Mouse (Mus musculus) T-cell, adult 66 days (primary cell): ENCODE data around the gene Mrpl20. TPM values are rescaled to one million over a fixed set of nuclear protein-coding genes. Genes with fewer than 3 reads are reported as not detected.

Source experiments
- total RNA-seq, 2 experiments: library from RNA; stranded (reverse); gene quantifications; 3 replicates in 1 of 2; 4 replicates in 1 of 2; pipeline ENCODE4 v1.2.4; 2023

The Mrpl20 gene
- 10 to 100 TPM; 46.5 to 54.4 TPM for total RNA-seq

GRCm38 (mm10) chr4:155802741-155803339 lies at the start of gene Mrpl20:
Mrpl20 (plus strand) TSS chr4:155802878.

GRCm38 (mm10) chr4:155760613-155761355 lies 41.9 kb upstream of the Mrpl20 start, which contains the start of gene Atad3a:
Atad3a (minus strand) TSS chr4:155761093.

GRCm38 (mm10) chr4:155774280-155774754 lies 28.4 kb upstream of the Mrpl20 start, which contains the start of gene Vwa1:
Vwa1 (minus strand) TSS chr4:155774698.

GRCm38 (mm10) chr4:155785819-155786218 lies 16.9 kb upstream of the Mrpl20 start, which contains the start of gene Tmem88b:
Tmem88b (minus strand) TSS chr4:155785874.

GRCm38 (mm10) chr4:155790021-155790489 lies 12.6 kb upstream of the Mrpl20 start, which contains the start of gene Ankrd65:
Ankrd65 (plus strand) TSS chr4:155790439.

GRCm38 (mm10) chr4:155811929-155812664 lies 9.4 kb downstream of the Mrpl20 start, which contains the start of gene Ccnl2:
Ccnl2 (plus strand) TSS chr4:155812489.

GRCm38 (mm10) chr4:155831205-155831766 lies 28.6 kb downstream of the Mrpl20 start, which contains the start of gene Aurkaip1:
Aurkaip1 (plus strand) TSS chr4:155831272.

GRCm38 (mm10) chr4:155839483-155839910 lies 36.8 kb downstream of the Mrpl20 start, which contains the start of gene Mxra8:
Mxra8 (plus strand) TSS chr4:155839680.

GRCm38 (mm10) chr4:155846871-155847578 lies 44.3 kb downstream of the Mrpl20 start, which contains the start of gene Dvl1:
Dvl1 (plus strand) TSS chr4:155847402.

Other genes with a start within 250 kb of the Mrpl20 start
- gene Nadk, start 240.5 kb upstream of the Mrpl20 start, total RNA-seq, result 10 to 100 TPM; 51.8 to 53.8 TPM
- gene Slc35e2, start 201.5 kb upstream of the Mrpl20 start, total RNA-seq, result 10 to 100 TPM; 30.9 to 33.6 TPM
- 100 to 1,000 TPM; 136 to 169 TPM for gene Cdk11b, start 178.0 kb upstream of the Mrpl20 start, total RNA-seq
- gene Gm10563, start 157.5 kb upstream of the Mrpl20 start, total RNA-seq, result not detected
- gene Mmp23, start 149.5 kb upstream of the Mrpl20 start, total RNA-seq, result under 1 TPM in 1 of 2 experiments, not detected in 1; 0.52 TPM
- gene Mib2, start 133.7 kb upstream of the Mrpl20 start, total RNA-seq, result 10 to 100 TPM; 42.4 to 53.7 TPM
- gene Fndc10, start 108.5 kb upstream of the Mrpl20 start, total RNA-seq, result 1 to 10 TPM; 8.1 to 9.0 TPM
- 10 to 100 TPM; 85.5 to 85.9 TPM for gene Ssu72, start 98.1 kb upstream of the Mrpl20 start, total RNA-seq
- 1 to 10 TPM; 1.1 to 1.4 TPM for gene Tmem240, start 68.1 kb upstream of the Mrpl20 start, total RNA-seq
- gene Atad3a, start 41.8 kb upstream of the Mrpl20 start, total RNA-seq, result 10 to 100 TPM; 54.6 to 56.0 TPM
- gene Vwa1, start 28.2 kb upstream of the Mrpl20 start, total RNA-seq, result not detected
- gene Tmem88b, start 17.0 kb upstream of the Mrpl20 start, total RNA-seq, result not detected
- not detected for gene Ankrd65, start 12.4 kb upstream of the Mrpl20 start, total RNA-seq
- 100 to 1,000 TPM; 225 to 247 TPM for gene Ccnl2, start 9.6 kb downstream of the Mrpl20 start, total RNA-seq
- gene Aurkaip1, start 28.4 kb downstream of the Mrpl20 start, total RNA-seq, result 10 to 100 TPM; 85.7 to 88.9 TPM
- 1 to 10 TPM; 4.2 to 5.4 TPM for gene Mxra8, start 36.8 kb downstream of the Mrpl20 start, total RNA-seq
- gene Dvl1, start 44.5 kb downstream of the Mrpl20 start, total RNA-seq, result 10 to 100 TPM; 75.5 to 75.8 TPM
- 1 to 10 TPM; 2.7 to 2.8 TPM for gene Tas1r3, start 60.5 kb downstream of the Mrpl20 start, total RNA-seq
- 10 to 100 TPM; 11.5 to 12.6 TPM for gene Cptp, start 66.6 kb downstream of the Mrpl20 start, total RNA-seq
- 10 to 100 TPM; 62.8 to 66.9 TPM for gene Ints11, start 66.7 kb downstream of the Mrpl20 start, total RNA-seq
- 10 to 100 TPM; 35.4 to 47.7 TPM for gene Pusl1, start 88.9 kb downstream of the Mrpl20 start, total RNA-seq
- 10 to 100 TPM; 58.7 to 66.4 TPM for gene Acap3, start 88.9 kb downstream of the Mrpl20 start, total RNA-seq
- 100 to 1,000 TPM; 121 to 130 TPM for gene Ube2j2, start 141.0 kb downstream of the Mrpl20 start, total RNA-seq
- 1 to 10 TPM; 6.3 to 7.8 TPM for gene C1qtnf12, start 159.4 kb downstream of the Mrpl20 start, total RNA-seq
- gene B3galt6, start 189.8 kb downstream of the Mrpl20 start, total RNA-seq, result 1 to 10 TPM; 3.8 to 4.4 TPM
- gene Sdf4, start 190.0 kb downstream of the Mrpl20 start, total RNA-seq, result 100 to 1,000 TPM; 204 to 233 TPM
- 10 to 100 TPM; 25.0 to 30.6 TPM for gene Tnfrsf4, start 211.0 kb downstream of the Mrpl20 start, total RNA-seq
- gene Tnfrsf18, start 223.3 kb downstream of the Mrpl20 start, total RNA-seq, result 10 to 100 TPM; 45.0 to 65.5 TPM